8 mouse cellular contexts compared by ENCODE assay signal in the genomic region with DNA sequence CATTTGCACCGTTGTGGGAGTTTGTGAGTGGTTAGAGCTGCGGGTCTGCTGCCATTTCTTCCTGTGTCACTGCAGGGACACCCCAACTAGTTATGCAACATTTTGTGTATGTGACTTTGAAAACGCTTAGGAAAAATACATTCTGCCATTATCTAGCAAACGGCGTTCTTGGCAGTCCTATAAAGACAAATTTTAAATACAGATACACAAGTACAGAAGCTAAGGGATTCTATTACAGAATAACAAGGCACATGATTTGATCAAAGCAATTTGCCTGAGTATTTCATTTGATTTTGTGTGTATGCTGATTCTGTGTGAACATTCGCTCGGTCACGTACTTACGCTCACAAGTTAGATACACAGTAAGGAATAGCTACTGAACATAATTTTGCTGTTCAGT.
"Had no signal": no experiment of that assay in that cellular context is flagged by ENCODE, and none has a peak within 500 bp of the region (broad histone marks: within the 10 kb centered on the region; RNA-seq: fewer than 3 reads in every experiment).

No protein-coding gene starts in this region.

- H3K27me3 ChIP-seq: liver, embryonic 15.5 days; stomach, embryonic 15.5 days had no signal

- H3K27ac ChIP-seq: liver, embryonic 15.5 days; stomach, embryonic 15.5 days had no signal

- H3K4me3 ChIP-seq: liver, embryonic 15.5 days; stomach, embryonic 15.5 days had no signal

- H3K36me3 ChIP-seq: liver, embryonic 15.5 days; stomach, embryonic 15.5 days had no signal

- DNase-seq: kidney, adult 8-10 months; kidney, postnatal 25 days; right cerebral cortex, postnatal 14 days; thymus, adult 2 months; thymus, postnatal 25 days had no signal

- H3K9ac ChIP-seq: liver, embryonic 15.5 days; stomach, embryonic 15.5 days had no signal

- H3K4me1 ChIP-seq: liver, embryonic 15.5 days had no signal

- H3K4me2 ChIP-seq: liver, embryonic 11.5 days; liver, embryonic 15.5 days; stomach, embryonic 15.5 days had no signal

- H3K9me3 ChIP-seq: liver, embryonic 15.5 days; stomach, embryonic 15.5 days had no signal
